Mouse (Mus musculus) yolk sac, embryonic 10.5 days (tissue): ENCODE measurements around the gene Unc5a.

Experiments used
- DNase-seq: peaks from one replicate; pipeline ENCODE4 v3.0.0-alpha.2; 2017; ENCODE audit warnings: low spot score

Gene Unc5a

DNA sequence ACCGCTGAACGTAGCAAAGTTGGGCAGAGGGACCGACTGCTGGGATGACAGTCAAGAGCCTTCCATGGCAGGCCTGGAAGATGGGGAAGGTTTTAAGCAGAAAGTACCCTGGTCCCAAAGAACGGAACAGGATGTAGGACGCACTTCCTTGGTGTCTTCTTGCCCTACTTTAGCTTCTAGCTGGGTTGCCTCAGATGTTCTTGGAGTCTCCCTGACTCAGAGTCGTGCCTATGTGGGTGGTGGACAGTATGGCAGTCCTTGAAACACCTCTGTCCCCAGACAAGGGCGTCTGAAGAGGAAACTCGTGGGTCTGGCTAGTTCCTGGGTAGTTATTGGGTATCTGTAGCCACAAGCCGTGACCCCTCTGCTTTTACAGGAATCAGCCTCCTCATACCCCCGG is 52.9 kb downstream of the Unc5a start:
- no peak for DNase-seq

DNA sequence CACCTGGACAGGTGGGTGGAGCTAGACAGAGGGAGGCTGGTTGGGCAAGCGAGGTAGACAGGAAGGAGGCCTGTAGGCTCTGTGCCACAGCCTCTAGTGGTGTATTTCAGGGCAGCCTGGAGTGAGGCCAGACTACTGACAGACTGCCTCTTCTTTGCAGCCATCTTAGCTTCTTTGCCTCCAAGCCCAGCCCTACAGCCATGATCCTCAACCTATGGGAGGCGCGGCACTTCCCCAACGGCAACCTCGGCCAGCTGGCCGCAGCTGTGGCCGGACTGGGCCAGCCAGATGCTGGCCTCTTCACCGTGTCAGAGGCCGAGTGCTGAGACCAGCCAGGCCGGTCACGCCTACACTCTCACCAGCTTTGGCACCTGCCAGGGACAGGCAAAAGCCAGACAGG is 55.4 kb downstream of the Unc5a start:
- DNase-seq, result no peak

DNA sequence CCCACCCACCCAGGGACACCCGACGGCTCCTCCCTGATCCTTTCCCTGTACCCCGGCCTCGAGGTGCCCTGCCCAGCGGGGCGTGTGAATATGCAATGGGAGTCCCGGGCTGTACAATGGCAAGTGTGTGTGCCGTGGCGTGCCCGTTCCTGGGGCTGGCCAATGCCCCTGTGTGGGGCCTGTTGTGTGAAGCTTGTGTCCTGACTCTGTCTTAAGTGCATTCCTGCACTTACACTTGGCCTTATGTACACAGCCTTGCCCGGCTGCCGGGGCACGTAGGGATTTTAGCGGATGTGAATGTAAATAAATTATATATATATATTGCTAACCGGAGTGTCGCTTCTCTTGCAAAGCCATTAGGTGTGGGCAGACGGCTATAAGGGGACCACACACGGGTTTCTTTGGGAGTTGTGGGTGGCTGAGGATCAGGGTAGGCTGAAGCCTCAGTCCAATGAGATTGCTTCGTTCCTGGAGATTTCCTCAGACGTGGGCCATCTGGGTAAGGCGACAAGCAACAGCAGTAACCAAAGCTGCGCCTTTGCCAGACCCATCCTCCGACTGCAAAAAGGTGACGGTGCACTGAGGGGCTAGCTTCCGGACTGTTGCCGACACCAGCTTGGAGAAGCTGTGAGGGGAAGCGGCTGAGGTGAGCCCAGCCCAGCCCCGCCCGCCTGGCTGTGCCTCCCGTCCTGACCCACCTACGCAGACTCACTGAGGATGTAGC is 56.6 kb downstream of the Unc5a start:
- DNase-seq, result no peak

DNA sequence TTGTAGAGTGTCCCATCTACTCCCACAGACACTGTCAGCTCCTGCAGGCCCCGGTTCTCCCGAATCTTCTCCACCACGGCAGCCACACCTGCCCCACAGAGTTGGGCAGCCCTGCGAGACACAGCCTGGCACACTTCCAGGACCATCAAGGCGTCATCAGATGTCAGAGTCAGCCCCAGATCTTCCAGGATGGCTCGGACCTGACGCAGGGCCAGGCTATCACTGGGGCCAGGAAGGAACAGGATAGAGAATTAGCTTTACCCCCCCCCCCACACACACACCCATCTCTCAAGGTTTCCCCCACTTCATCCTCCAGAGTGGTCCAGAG is 57.2 kb downstream of the Unc5a start:
- no peak for DNase-seq

DNA sequence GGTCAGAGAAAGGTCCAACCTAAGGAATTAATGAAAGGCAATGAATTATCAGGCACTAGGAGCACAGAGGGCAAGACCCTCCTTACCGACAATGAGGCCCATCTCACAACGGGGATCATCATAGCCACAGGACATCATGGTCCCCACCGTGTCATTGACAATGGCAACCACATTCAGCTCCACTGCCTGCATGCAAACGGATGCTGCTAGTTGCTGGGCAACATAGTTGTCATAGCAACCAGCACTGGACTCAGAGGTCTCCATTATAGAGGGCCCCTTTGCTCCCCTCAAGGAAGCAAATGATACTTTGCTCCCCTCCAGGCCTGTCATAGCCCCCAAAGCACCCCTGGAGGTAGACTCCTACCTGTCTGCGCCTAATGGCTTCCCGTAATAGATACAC is 59.4 kb downstream of the Unc5a start:
- no peak for DNase-seq

DNA sequence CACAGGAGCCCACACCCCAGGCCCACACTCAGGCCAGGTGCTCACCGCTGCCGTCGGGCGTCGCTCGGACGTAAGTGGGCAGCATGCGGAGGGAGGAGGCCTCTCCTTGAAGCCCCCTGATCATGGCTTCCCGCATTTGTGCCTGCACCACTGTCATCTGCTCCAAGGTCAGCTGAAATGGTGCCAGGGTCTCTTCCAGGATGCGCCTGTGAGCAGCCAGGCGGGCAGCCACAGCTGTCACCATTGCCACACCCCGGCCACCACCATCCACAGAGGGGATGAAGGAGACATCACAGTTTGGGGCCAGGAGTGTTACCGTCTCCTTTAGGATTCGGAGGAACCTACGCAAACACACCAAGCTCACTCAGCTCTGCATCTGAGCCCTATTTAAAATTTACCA is 61.9 kb downstream of the Unc5a start:
- DNase-seq, result no peak

DNA sequence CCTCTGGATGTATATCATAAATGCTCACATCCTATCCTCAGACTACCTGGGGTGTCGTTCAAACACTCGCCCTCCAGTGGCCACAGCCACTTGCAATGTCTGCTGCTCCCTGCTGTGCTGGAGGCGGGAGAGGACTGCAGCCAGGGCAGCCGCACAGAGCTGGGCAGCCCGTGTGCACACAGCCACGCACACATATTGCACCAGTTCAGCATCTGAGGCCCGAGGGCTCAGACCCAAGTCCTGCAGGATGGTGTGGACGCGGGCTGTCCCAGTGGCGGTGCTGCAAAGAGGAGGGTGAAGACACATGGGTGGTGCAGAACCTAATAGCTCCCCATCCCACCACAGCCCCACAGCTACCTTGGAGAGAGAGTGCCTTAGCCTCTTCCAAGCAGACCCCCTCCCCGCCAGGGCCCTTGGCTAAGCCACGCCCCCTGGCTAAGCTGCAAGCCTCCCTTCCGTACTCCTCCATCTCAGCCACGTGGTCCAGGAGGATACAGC is 62.8 kb downstream of the Unc5a start:
- DNase-seq, result no peak

DNA sequence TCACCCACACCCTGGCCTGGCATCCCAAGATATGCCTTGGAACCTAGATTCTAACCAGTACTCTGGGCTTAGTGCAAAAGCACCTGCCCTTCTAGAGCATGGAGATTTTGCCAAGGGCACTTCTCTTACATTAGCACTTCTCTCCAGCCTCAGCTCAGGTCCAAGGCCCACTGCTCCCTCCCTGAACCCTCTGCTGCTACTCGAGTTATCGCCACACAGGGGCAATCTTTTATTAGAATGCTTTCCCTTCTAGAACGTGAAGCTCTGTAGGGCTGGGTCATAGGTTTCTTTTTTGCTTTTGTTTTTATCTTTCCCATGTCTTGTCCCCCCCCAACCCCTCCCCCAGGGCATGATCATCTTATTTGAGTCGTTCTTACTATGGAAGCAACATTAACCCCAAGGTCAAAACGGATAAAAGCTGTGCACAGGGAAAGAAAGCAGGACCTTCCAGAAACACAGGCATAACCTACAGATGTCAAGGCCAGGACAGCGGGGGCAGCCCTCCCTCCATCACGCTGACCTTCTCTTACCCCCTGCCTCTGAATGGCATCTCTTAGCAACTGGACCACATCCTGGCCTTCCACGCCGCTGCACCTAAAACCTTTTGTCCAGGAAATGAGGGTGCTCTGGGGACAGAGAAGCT is 64.6 kb downstream of the Unc5a start:
- no peak for DNase-seq

DNA sequence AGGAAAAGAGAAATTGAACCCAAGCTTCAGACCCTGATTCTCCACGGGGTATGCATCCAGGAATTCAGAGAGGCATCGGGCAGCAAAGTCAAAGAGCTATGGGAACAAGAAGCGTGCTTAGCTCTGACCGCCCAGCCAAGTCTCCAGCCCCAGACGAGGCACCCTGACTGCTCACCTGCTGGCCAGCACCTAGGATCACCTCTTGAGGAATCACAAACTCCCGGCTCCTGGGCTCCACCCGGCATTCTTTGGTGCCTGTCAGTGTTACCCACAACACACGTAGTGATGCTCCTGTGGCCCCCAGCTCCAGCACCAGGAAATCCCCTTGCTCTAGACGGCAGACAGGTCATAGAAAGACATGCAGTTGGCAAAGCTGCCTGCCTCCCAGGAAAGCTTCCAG is 65.2 kb downstream of the Unc5a start:
- DNase-seq, result no peak

DNA sequence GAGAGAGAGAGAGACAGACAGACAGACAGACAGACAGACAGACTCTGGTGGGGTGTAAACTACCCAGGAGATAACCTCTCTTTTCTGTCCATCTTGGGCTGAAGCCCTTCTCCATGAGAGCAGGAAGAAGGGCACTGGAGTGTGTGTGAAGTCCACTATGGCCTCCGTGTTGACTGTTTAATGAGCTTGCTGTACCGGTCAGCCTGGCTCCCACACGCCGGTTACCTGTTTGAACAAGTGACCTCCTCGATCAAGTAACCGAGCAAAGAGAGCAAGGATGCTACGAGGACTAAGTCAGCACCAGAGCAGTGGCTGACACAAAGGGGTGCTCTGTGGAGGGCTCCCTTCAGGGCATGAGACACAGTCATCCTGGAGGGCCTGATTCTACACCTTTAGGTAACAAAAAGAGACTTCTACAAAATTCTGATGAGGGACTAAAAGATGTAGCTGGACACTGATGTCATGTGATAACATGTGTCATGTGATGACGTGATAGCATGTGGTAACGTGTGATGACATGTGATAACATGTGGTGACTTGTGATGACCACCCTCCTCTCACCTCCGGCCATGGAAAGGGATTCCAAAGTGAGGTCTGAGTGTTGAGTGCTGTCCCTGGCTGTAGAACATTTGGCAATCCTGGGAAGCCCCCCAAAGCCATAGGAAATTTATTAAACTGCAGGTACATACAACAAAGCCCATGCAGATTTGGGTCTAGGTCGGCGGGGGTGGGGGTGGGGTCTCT is 68.1 kb downstream of the Unc5a start:
- no peak for DNase-seq

DNA sequence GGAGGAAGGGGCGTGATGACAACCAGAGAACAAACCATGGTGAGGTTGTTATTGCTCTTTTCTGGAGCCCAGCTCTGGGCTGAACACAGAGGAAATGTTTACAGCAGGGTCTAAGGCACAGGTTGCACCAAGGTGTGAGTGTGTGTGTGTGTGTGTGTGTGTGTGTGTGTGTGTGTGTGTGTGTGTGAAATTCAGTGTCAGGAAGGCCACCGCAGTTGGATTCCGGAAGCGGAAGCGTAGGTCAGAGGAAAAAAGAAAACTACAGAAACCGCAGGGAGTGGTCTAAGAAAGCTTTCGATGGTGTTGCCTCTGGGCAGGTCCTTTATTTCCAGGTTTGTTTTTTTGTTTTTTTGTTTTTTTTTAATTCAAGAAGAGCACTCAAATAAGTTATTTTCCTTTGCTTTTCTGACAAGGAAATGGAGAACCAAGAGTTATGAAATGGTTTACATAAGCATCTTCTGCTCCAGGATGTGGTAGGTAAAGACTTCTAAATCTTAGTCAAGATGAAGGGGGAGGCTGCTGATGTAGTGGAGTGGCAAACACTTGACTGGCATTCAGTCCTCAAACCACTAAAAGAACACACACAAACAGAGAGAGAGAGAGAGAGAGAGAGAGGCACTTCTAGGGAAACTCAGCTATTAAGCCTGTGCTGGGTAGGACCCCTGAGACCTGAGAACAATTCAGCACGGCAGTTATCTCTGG is 68.8 kb downstream of the Unc5a start:
- DNase-seq, result no peak

DNA sequence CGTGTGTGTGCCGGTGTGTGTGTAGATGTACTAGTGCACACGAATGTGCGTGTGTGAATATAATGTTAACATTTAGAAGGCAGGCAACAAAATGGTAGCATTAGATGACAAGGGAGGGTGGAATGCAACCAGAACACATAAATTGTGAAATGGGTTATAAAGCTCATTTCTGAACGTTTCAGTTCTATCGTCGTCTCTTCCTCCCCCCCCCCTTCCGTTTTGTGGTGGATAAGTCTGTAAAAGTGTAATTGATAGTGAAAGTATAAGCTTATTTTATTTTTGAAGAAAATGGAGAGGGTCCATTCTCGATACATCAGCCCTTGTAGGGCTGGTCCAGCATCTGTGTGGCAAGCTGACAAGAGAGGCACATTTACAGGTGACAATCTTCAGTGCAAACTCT is 69.5 kb downstream of the Unc5a start:
- no peak for DNase-seq

DNA sequence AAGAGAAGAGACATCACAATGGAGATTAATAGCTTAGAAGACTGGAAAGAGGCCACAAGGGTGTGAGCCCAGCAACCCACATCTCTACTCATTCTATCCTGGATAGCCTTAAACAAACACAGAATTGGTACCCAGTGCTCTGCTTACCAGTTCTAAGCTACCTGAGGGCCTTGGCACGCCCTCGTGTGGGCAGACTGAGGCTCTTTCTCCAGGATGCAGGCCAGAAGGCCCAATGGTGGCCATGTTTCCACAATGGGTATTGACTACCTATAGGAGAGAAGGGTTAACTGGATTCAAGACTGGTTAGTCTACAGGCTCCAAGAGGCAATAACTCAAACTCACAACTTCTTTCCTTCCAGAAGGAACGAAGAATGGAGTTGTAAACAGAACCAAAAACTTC is 70.0 kb downstream of the Unc5a start:
- DNase-seq, result no peak

DNA sequence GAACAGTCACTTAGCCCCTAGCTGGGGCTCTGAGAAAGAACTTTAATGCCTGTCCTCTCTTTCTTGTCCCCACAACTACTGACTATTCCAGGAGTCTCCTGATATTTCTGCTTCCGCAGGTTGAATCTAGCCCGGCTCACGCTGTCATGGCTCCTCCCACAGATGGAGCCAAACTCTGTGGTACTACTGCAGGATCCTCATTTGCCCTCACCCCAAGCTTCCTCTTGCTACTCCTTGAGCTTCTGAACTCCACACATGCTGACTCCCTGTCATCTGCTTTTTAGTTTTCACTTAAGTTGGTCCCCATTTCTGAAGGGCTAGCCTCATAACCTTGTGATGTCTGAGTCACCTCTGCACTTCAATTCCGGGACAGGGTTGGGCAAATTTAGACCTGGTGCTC is 70.8 kb downstream of the Unc5a start:
- no peak for DNase-seq

DNA sequence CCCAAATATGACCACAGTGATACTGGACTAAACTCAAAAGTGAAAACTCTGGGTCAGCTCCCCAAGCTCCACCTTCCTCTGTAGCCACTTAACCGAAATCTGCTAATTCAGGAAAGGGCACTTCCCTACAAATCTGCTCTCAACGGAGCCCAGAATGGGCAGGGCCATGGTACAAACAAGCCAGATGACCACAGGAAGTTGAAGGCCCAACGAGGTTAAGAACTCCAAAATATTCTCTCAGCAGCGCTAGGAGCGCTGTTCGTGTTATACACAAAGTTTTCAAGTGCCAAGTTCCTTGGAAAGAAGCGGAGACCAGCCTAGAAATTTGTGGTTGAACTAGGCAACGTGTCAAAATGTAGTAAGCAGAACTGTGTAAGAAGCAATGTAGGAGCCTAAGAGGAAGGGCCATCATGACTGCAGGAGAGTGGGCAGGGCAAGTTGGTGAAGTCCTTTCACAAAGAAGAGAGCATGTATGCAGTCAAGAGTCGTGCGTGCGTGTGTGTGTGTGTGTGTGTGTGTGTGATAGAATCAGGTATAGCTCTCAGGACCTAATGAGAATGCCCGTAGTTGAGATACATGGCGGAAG is 72.1 kb downstream of the Unc5a start, which contains the start of gene Hk3:
TSS of gene Hk3 (minus strand) at position 192 of the 586 bp plus-strand sequence.
- no peak for DNase-seq

DNA sequence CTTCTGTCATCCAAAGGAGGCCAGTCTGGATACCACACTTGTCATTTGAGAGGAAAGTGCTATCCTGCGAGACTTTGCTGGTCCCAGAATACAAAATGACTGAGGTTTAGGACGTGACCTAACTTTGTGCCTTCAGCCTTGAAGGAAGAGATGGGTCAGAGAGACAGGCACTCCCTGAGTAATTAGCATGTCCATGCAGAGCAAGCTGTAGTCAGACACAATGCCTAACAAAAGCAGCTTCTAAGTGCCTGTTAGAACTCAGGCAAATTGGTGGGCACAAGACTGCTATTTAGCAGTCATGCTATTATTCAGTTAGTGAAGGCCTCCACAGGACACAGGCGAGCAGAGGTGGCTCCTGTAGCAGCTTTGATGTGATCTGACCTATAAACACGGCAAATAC is 73.0 kb downstream of the Unc5a start:
- DNase-seq, result no peak

DNA sequence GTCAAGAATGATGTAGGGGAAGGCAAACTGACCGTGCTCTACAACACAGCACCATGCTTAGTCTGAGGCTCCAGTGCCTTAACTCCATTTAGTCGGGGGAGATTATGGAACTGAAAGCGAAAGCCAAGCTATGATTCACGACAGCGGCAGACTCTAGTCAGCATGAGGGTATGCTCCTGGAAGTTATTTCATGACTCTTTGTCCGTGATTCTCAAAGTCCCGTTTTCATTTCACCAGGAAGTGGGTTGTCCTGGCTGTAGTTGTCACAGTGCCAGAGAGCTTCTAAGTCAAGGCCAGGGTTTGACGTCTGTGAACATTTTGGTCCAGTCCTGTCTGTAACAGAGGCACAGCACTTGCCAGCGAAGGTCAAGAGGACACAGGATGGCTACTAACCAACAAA is 73.5 kb downstream of the Unc5a start:
- DNase-seq, result no peak

DNA sequence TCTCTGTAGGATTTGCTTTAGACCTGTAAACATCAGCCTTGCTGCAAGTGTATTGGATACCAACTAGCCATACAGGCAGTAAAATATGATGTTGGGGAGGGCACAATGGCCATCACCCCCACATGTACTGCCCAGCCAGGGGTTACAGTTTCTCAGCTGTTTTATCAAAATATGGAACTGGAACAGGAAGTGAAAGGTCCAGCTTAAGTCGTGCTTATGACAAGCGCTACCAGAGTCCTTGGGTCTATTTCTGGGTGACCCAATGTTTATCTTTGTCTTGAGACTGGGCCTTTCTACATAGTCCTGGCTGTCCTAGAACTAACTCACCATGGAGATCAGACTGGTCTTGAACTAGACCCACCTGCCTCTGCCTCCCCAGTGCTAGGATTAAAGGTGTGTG is 75.0 kb downstream of the Unc5a start:
- DNase-seq, result no peak

DNA sequence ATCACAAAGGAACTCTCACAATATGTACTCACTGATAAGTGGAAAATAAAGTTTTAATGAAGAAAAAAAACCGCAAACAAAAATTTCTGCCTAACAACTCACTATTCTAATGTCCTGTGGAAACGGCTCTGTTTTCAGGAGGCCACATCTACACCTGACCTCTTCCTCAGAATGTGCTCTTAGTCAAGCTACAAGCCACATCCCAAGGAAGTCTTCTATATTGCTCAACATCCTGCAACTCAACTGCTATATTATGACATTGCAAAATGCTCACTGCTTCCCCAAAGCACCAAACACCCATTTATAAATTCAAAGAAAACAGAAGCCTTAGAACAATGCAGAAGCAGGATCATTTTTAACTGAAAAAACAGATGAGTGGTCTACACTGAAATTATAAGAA is 90.8 kb downstream of the Unc5a start:
- DNase-seq, result no peak

DNA sequence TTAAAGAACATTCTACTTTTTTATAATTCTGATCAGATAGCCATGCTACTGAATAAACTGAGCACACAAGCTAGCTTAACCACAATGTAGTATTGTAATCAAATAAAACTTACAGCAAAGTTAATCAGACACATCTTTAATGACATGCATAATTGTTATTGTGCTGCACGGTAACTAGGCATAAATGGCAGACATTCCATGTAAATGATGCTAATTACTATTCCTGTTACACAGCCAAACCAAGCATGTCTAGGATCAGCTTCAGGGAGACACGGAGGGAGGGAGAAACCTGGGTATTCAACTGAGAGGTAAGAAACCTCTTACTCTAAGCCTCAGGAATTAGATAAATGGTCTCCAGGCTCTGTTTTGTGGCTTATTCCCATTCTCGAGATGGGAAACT is 98.5 kb downstream of the Unc5a start:
- no peak for DNase-seq
